Mouse (Mus musculus) small intestine, adult 2 months (tissue): ENCODE results near the gene Rad54l.

Experiments
- CTCF ChIP-seq: fragments of 200-500 bp; IDR thresholded peaks from 2 replicates; pipeline ENCODE4 v1.5.1; 2012; ENCODE audit warnings: low read depth, mild to moderate bottlenecking, control low read depth, inconsistent platforms, low read length, moderate library complexity, mixed read lengths; ENCODE audit not compliant: insufficient replicate concordance, insufficient read length; ENCODE audit errors: extremely low read depth
- POLR2A ChIP-seq: fragments of 200-500 bp; IDR thresholded peaks from 2 replicates; pipeline ENCODE4 v1.6.1; 2012; ENCODE audit warnings: low read depth, mild to moderate bottlenecking, control low read depth, inconsistent platforms, low read length, moderate library complexity

- no peak for TF ChIP-seq CTCF
- TF ChIP-seq POLR2A = no peak
Measured at GRCm38 (mm10) chr4:116150862-116151221, 27.4 kb upstream of the Rad54l start.
